Mouse (Mus musculus): ENCODE results near the gene Ms4a10. TPM values are rescaled to one million over a fixed set of nuclear protein-coding genes. Genes with fewer than 3 reads are reported as not detected.

The Ms4a10 gene
- polyA plus RNA-seq, 1 experiment from 2014 or later = not detected

- Histone ChIP-seq H3K27ac (0 out of 2 replicates have a peak overlapping the region, but pooled peaks have one; percentile 2), H3K4me2 (replicated peaks) (no peak overlapping the region), H3K4me3 (no peak overlapping the region), H3K9ac (no peak overlapping the region), H3K27me3 (peaks cover 3% of the 10 kb centered on the region; the same call in 1 of the 2 replicates), H3K9me3 (replicated peaks) (no peaks in the 10 kb centered on the region), H3K4me1 (peaks cover 28% of the 10 kb centered on the region), H3K36me3 (no peaks in the 10 kb centered on the region)
- 66% methylated on average over 11 of the region's 11 CpGs for WGBS
- no peak for ATAC-seq (ENCODE audit: low FRiP score)
Measured at GRCm38 (mm10) chr19:10952021-10952939, 22.2 kb downstream of the Ms4a10 start.

DNA sequence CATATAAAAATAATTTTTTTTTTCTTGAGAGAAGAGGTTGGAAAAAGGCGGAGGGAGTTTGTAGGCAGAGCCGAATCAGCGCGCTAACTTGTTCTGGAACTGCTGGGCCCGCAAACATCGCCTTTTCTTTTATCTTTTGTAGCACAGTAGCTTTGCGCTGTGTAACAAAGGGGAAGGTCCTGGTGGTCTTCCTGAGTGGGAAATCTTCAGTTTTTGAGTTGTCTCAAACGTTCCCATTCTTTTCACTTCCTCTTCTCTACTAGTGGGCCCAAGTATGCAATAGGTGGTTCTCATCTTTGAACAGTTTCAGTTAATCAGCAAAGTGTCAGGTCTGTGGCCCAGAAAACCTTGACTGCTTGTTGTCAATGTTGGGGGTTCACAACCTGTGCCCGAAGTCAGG lies 24.9 kb downstream of the Ms4a10 start:
- Histone ChIP-seq H3K27me3 (peaks cover 3% of the 10 kb centered on the region; the same call in 1 of the 2 replicates), H3K9ac (peak overlapping the region; percentile 41), H3K36me3 (peaks cover 10% of the 10 kb centered on the region), H3K4me2 (replicated peaks) (peak overlapping the region; percentile 100), H3K27ac (peak overlapping the region; percentile 23; the same call in 1 of the 2 replicates), H3K9me3 (replicated peaks) (no peaks in the 10 kb centered on the region), H3K4me1 (peaks cover 39% of the 10 kb centered on the region), H3K4me3 (peak overlapping the region; percentile 72)
- ATAC-seq (ENCODE audit: low FRiP score) = no peak; the same call in 1 of the 2 replicates
- 37% methylated on average over 9 of the region's 9 CpGs for WGBS

GRCm38 (mm10) chr19:10949112-10949511 lies 25.4 kb downstream of the Ms4a10 start, which contains the start of gene Ccdc86:
TSS of gene Ccdc86 (minus strand) at chr19:10949266.
- Histone ChIP-seq H3K27ac (peak within 1 kb of the TSS; percentile 23; the same call in 1 of the 2 replicates), H3K27me3 (peaks cover 3% of the 10 kb centered on the region; the same call in 1 of the 2 replicates), H3K36me3 (peaks cover 14% of the 10 kb centered on the region), H3K4me3 (peak within 1 kb of the TSS; percentile 72), H3K9me3 (replicated peaks) (no peaks in the 10 kb centered on the region), H3K9ac (peak within 1 kb of the TSS; percentile 82), H3K4me2 (replicated peaks) (peak within 1 kb of the TSS; percentile 100), H3K4me1 (peaks cover 39% of the 10 kb centered on the region)
- peak; percentile 98 for ATAC-seq (ENCODE audit: low FRiP score)
- 0% methylated on average over 30 of the region's 30 CpGs for WGBS

- Histone ChIP-seq H3K9ac (peak overlapping the region; percentile 82), H3K27ac (no peak overlapping the region), H3K27me3 (peaks cover 3% of the 10 kb centered on the region; the same call in 1 of the 2 replicates), H3K4me2 (replicated peaks) (peak overlapping the region; percentile 100), H3K4me1 (peaks cover 39% of the 10 kb centered on the region), H3K9me3 (replicated peaks) (no peaks in the 10 kb centered on the region), H3K36me3 (peaks cover 21% of the 10 kb centered on the region), H3K4me3 (peak overlapping the region; percentile 72)
- WGBS = under 1% methylated on average over 20 of the region's 20 CpGs
- no peak; the same call in 1 of the 2 replicates for ATAC-seq (ENCODE audit: low FRiP score)
Measured at GRCm38 (mm10) chr19:10948416-10948815, 26.1 kb downstream of the Ms4a10 start.

GRCm38 (mm10) chr19:10947219-10947618 lies 27.3 kb downstream of the Ms4a10 start:
- 92% methylated on average over 5 of the region's 5 CpGs for WGBS
- H3K9me3 ChIP-seq (replicated peaks) = no peaks in the 10 kb centered on the region
- no peak for ATAC-seq (ENCODE audit: low FRiP score)

GRCm38 (mm10) chr19:10946506-10946905 lies 28.0 kb downstream of the Ms4a10 start:
- 84% methylated on average over 3 of the region's 3 CpGs for WGBS
- H3K4me2 ChIP-seq (replicated peaks) = peak overlapping the region; percentile 100; the same call in 1 of the 2 replicates
- no peak overlapping the region for H3K4me3 ChIP-seq
- ATAC-seq (ENCODE audit: low FRiP score) = no peak
- H3K27me3 ChIP-seq = peaks cover 3% of the 10 kb centered on the region
- no peaks in the 10 kb centered on the region for H3K9me3 ChIP-seq (replicated peaks)
- peaks cover 39% of the 10 kb centered on the region for H3K36me3 ChIP-seq
- peaks cover 29% of the 10 kb centered on the region for H3K4me1 ChIP-seq
- H3K9ac ChIP-seq = no peak overlapping the region
- no peak overlapping the region for H3K27ac ChIP-seq

More at GRCm38 (mm10) chr19:10947219-10947618, 27.3 kb downstream of the Ms4a10 start:
- Histone ChIP-seq H3K4me2 (replicated peaks) (peak overlapping the region; percentile 100), H3K27ac (no peak overlapping the region), H3K36me3 (peaks cover 33% of the 10 kb centered on the region), H3K4me3 (peak overlapping the region; percentile 72), H3K27me3 (peaks cover 3% of the 10 kb centered on the region), H3K9ac (peak overlapping the region; percentile 82), H3K4me1 (peaks cover 35% of the 10 kb centered on the region)

DNA sequence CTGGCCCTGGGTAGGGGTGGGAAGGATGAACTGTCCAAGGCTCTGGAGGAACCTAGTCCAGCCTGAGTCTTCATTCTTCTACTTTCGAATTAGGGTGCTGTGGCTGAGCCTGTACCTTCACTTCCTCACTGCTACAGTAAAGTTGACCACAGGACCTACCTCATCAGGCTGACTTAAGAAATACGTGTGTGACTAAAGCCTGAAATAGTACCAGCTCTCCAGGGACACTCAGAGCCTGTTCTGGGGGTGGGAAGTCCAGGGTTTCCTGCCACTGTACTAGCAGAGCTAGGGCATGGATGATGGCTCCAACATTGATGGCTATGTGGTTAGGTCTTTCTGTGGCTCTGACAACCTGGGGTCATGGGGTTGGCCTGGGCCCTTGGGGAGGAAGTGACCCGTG lies 30.5 kb downstream of the Ms4a10 start:
- H3K9ac ChIP-seq = no peak overlapping the region
- H3K27me3 ChIP-seq = no peaks in the 10 kb centered on the region; the same call in none of the 2 replicates
- H3K36me3 ChIP-seq = peaks cover 39% of the 10 kb centered on the region
- ATAC-seq (ENCODE audit: low FRiP score) = no peak
- H3K4me1 ChIP-seq = peaks cover 35% of the 10 kb centered on the region
- no peak overlapping the region for H3K4me3 ChIP-seq
- WGBS = 91% methylated on average over 3 of the region's 3 CpGs
- no peak overlapping the region for H3K27ac ChIP-seq
- no peaks in the 10 kb centered on the region for H3K9me3 ChIP-seq (replicated peaks)
- no peak overlapping the region for H3K4me2 ChIP-seq (replicated peaks)

DNA sequence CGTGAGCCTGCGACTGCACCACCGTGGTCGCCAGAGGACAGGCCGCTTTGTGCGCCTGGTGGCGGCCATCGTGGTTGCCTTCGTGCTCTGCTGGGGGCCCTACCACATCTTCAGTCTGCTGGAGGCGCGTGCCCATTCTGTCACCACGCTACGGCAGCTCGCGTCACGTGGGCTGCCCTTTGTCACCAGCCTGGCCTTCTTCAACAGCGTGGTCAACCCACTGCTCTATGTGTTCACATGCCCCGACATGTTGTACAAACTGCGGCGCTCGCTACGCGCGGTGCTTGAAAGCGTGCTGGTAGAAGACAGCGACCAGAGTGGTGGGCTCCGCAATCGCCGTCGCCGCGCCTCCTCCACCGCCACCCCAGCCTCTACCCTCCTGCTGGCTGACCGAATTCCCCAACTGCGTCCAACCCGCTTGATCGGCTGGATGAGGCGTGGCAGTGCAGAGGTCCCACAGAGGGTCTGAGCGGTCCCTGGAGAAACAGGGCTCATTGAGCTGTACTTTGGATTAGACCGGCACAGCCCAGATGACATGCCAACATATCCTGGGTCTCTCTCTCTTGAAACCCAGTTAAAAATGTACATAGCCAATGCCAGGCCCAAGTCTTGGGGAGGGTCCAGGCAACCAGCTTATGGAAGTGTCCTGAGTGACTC lies 33.5 kb downstream of the Ms4a10 start:
- 2% methylated on average over 40 of the region's 40 CpGs for WGBS
- Histone ChIP-seq H3K4me1 (peaks cover 11% of the 10 kb centered on the region), H3K4me3 (peak overlapping the region; percentile 35), H3K27ac (peak overlapping the region; percentile 44), H3K27me3 (no peaks in the 10 kb centered on the region; the same call in none of the 2 replicates), H3K9ac (peak overlapping the region; percentile 55), H3K4me2 (replicated peaks) (peak overlapping the region; percentile 65), H3K9me3 (replicated peaks) (0 out of 2 replicates have a peak, but pooled peaks cover 3% of the 10 kb centered on the region), H3K36me3 (peaks cover 39% of the 10 kb centered on the region)
- ATAC-seq (ENCODE audit: low FRiP score) = peak; percentile 82

GRCm38 (mm10) chr19:10940097-10940800 lies 34.2 kb downstream of the Ms4a10 start:
- peak; percentile 94 for ATAC-seq (ENCODE audit: low FRiP score)
- peak overlapping the region; percentile 55 for H3K9ac ChIP-seq
- WGBS = 18% methylated on average over 37 of the region's 37 CpGs

GRCm38 (mm10) chr19:10938771-10939170 lies 35.7 kb downstream of the Ms4a10 start:
- Histone ChIP-seq H3K27ac (no peak overlapping the region), H3K4me2 (replicated peaks) (no peak overlapping the region), H3K4me1 (peaks cover 11% of the 10 kb centered on the region), H3K9me3 (replicated peaks) (0 out of 2 replicates have a peak, but pooled peaks cover 4% of the 10 kb centered on the region), H3K36me3 (peaks cover 21% of the 10 kb centered on the region), H3K4me3 (no peak overlapping the region), H3K27me3 (no peaks in the 10 kb centered on the region; the same call in none of the 2 replicates), H3K9ac (no peak overlapping the region)
- no peak for ATAC-seq (ENCODE audit: low FRiP score)
- WGBS = 48% methylated on average over 3 of the region's 3 CpGs

More at GRCm38 (mm10) chr19:10940097-10940800, 34.2 kb downstream of the Ms4a10 start:
- Histone ChIP-seq H3K9me3 (replicated peaks) (0 out of 2 replicates have a peak, but pooled peaks cover 4% of the 10 kb centered on the region), H3K4me1 (peaks cover 11% of the 10 kb centered on the region), H3K36me3 (peaks cover 36% of the 10 kb centered on the region), H3K27ac (peak overlapping the region; percentile 44), H3K4me2 (replicated peaks) (peak overlapping the region; percentile 65), H3K27me3 (no peaks in the 10 kb centered on the region; the same call in none of the 2 replicates), H3K4me3 (peak overlapping the region; percentile 35)

DNA sequence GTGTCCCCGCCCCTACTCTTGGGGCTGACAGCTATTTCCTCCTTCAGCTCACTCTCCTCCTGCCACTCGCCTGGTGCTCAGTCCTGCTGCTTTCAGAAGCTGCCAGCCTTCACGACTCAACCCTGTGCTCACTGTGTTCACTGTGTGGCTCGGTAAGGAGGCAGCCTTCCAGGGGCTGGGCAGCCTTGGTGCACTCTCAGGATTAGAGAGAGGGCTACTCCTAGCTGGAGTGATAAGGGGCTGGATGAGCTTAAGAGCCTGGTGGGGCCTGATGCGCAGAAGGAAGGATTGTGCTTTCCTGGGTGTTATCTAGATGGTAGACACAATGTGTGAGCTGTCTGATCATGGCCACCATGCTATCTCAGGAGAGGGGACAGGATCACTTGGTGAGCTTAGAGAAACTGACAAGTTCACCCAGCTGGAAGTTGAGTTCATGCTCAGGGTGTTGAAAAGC lies 37.3 kb downstream of the Ms4a10 start, which contains the start of gene Ptgdr2:
Gene Ptgdr2 (plus strand): TSS at position 51 of the 454 bp plus-strand sequence.
- Histone ChIP-seq H3K36me3 (peaks cover 5% of the 10 kb centered on the region), H3K27ac (no peak within 1 kb of the TSS), H3K27me3 (no peaks in the 10 kb centered on the region; the same call in none of the 2 replicates), H3K9me3 (replicated peaks) (0 out of 2 replicates have a peak, but pooled peaks cover 4% of the 10 kb centered on the region), H3K4me1 (peaks cover 11% of the 10 kb centered on the region), H3K9ac (no peak within 1 kb of the TSS), H3K4me2 (replicated peaks) (no peak within 1 kb of the TSS), H3K4me3 (no peak within 1 kb of the TSS)
- ATAC-seq (ENCODE audit: low FRiP score) = no peak
- 60% methylated on average over 5 of the region's 5 CpGs for WGBS

Data from hindbrain, embryonic 12.5 days (tissue).